Mouse (Mus musculus) heart, adult 2 months (tissue): ENCODE results near the gene Arhgef2.
"Not testable (repeated sequence)": the region's sequence is repeated elsewhere in the genome, so short reads cannot be mapped to it uniquely, and the experiment has no call there.

Experiments
- CTCF ChIP-seq: fragments of 200-600 bp; IDR thresholded peaks from 2 replicates; pipeline ENCODE4 v1.8.1; 2022; ENCODE audit warnings: antibody characterized with exemption, mild to moderate bottlenecking, moderate library complexity
- EP300 ChIP-seq: fragments of 200-500 bp; IDR thresholded peaks from 2 replicates; pipeline ENCODE4 v1.6.1; 2011; ENCODE audit warnings: low read depth, low read length, control low read depth; ENCODE audit not compliant: insufficient read depth
- POLR2A ChIP-seq: fragments of 200-500 bp; IDR thresholded peaks from 2 replicates; pipeline ENCODE4 v1.6.1; 2011; ENCODE audit warnings: mild to moderate bottlenecking, low read depth, low read length, control low read depth; ENCODE audit not compliant: insufficient read depth

DNA sequence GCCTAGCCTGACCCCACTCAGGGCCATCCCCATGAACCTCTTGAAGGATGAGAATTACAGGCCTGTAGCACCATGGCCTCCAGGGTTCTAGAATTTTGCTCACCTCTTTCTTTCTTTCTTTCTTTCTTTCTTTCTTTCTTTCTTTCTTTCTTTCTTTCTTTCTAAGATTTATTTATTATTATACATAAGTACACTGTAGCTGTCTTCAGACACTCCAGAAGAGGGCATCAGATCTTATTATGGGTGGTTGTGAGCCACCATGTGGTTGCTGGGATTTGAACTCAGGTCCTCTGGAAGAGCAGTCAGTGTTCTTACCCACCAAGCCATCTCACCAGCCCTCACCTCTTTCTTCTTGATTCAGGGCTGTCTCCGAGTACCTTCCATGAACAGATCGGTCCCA, at the start of gene Arhgef2:
- not testable (repeated sequence) for TF ChIP-seq POLR2A, CTCF, EP300
